Mouse (Mus musculus): ENCODE results near the gene Insrr. TPM values are rescaled to one million over a fixed set of nuclear protein-coding genes. Genes with fewer than 3 reads are reported as not detected.

Insrr gene
- total RNA-seq, 2 experiments from 2014 or later, result not detected

Other genes starting within 250 kb of the Insrr start
- 1.9 and 4.4 TPM in 2 replicates for gene Arhgef11, start 179.4 kb upstream of the Insrr start, total RNA-seq (2015; ENCODE audit: low replicate concordance)
- 2.2 and 2.8 TPM in 2 replicates for gene Arhgef11, start 179.4 kb upstream of the Insrr start, total RNA-seq (2017; ENCODE audit: low replicate concordance)
- not detected in 2 replicates for gene Lrrc71, start 48.3 kb upstream of the Insrr start, total RNA-seq (2015; ENCODE audit: low replicate concordance)
- not detected in 2 replicates for gene Lrrc71, start 48.3 kb upstream of the Insrr start, total RNA-seq (2017; ENCODE audit: low replicate concordance)
- gene Ntrk1, start 1.8 kb upstream of the Insrr start, total RNA-seq (2015; ENCODE audit: low replicate concordance), result not detected in 2 replicates
- gene Ntrk1, start 1.8 kb upstream of the Insrr start, total RNA-seq (2017; ENCODE audit: low replicate concordance), result not detected in 2 replicates
- 0.63 and 1.9 TPM in 2 replicates for gene Pear1, start 27.4 kb downstream of the Insrr start, total RNA-seq (2015; ENCODE audit: low replicate concordance)
- 0.42 TPM in 1 of 2 replicates, not detected in the other for gene Pear1, start 27.4 kb downstream of the Insrr start, total RNA-seq (2017; ENCODE audit: low replicate concordance)
- gene Sh2d2a, start 49.8 kb downstream of the Insrr start, total RNA-seq (2015; ENCODE audit: low replicate concordance), result not detected in 2 replicates
- gene Sh2d2a, start 49.8 kb downstream of the Insrr start, total RNA-seq (2017; ENCODE audit: low replicate concordance), result not detected in 2 replicates
- 13.2 and 14.8 TPM in 2 replicates for gene Prcc, start 88.7 kb downstream of the Insrr start, total RNA-seq (2015; ENCODE audit: low replicate concordance)
- gene Prcc, start 88.7 kb downstream of the Insrr start, total RNA-seq (2017; ENCODE audit: low replicate concordance), result 17.4 and 17.8 TPM in 2 replicates
- gene Hdgf, start 109.4 kb downstream of the Insrr start, total RNA-seq (2015; ENCODE audit: low replicate concordance), result 99.5 and 116 TPM in 2 replicates
- 131 and 168 TPM in 2 replicates for gene Hdgf, start 109.4 kb downstream of the Insrr start, total RNA-seq (2017; ENCODE audit: low replicate concordance)
- gene Mrpl24, start 122.6 kb downstream of the Insrr start, total RNA-seq (2015; ENCODE audit: low replicate concordance), result 24.0 and 39.1 TPM in 2 replicates
- gene Mrpl24, start 122.6 kb downstream of the Insrr start, total RNA-seq (2017; ENCODE audit: low replicate concordance), result 16.0 and 23.0 TPM in 2 replicates
- 8.6 and 10.7 TPM in 2 replicates for gene Isg20l2, start 133.4 kb downstream of the Insrr start, total RNA-seq (2015; ENCODE audit: low replicate concordance)
- 5.6 and 11.6 TPM in 2 replicates for gene Isg20l2, start 133.4 kb downstream of the Insrr start, total RNA-seq (2017; ENCODE audit: low replicate concordance)
- 0.58 and 1.7 TPM in 2 replicates for gene Rrnad1, start 133.8 kb downstream of the Insrr start, total RNA-seq (2015; ENCODE audit: low replicate concordance)
- 2.4 and 3.2 TPM in 2 replicates for gene Rrnad1, start 133.8 kb downstream of the Insrr start, total RNA-seq (2017; ENCODE audit: low replicate concordance)
- gene Crabp2, start 151.7 kb downstream of the Insrr start, total RNA-seq (2015; ENCODE audit: low replicate concordance), result not detected in 2 replicates
- not detected in 2 replicates for gene Crabp2, start 151.7 kb downstream of the Insrr start, total RNA-seq (2017; ENCODE audit: low replicate concordance)
- gene Nes, start 174.1 kb downstream of the Insrr start, total RNA-seq (2015; ENCODE audit: low replicate concordance), result not detected in 2 replicates
- gene Nes, start 174.1 kb downstream of the Insrr start, total RNA-seq (2017; ENCODE audit: low replicate concordance), result 0.42 TPM in 1 of 2 replicates, not detected in the other
- not detected in 2 replicates for gene Bcan, start 203.3 kb downstream of the Insrr start, total RNA-seq (2015; ENCODE audit: low replicate concordance)
- not detected in 2 replicates for gene Bcan, start 203.3 kb downstream of the Insrr start, total RNA-seq (2017; ENCODE audit: low replicate concordance)
- gene Hapln2, start 230.6 kb downstream of the Insrr start, total RNA-seq (2015; ENCODE audit: low replicate concordance), result not detected in 2 replicates
- gene Hapln2, start 230.6 kb downstream of the Insrr start, total RNA-seq (2017; ENCODE audit: low replicate concordance), result not detected in 2 replicates
- gene Gpatch4, start 246.2 kb downstream of the Insrr start, total RNA-seq (2015; ENCODE audit: low replicate concordance), result 2.9 and 4.6 TPM in 2 replicates
- 4.7 and 7.2 TPM in 2 replicates for gene Gpatch4, start 246.2 kb downstream of the Insrr start, total RNA-seq (2017; ENCODE audit: low replicate concordance)